Mouse (Mus musculus) layer of hippocampus, adult 11-12 months (tissue): ENCODE measurements around the gene Tmbim6.

Experiments
- DNase-seq: peaks from one replicate; pipeline ENCODE4 v3.0.0; 2022; ENCODE audit warnings: low spot score

Tmbim6 gene

DNA sequence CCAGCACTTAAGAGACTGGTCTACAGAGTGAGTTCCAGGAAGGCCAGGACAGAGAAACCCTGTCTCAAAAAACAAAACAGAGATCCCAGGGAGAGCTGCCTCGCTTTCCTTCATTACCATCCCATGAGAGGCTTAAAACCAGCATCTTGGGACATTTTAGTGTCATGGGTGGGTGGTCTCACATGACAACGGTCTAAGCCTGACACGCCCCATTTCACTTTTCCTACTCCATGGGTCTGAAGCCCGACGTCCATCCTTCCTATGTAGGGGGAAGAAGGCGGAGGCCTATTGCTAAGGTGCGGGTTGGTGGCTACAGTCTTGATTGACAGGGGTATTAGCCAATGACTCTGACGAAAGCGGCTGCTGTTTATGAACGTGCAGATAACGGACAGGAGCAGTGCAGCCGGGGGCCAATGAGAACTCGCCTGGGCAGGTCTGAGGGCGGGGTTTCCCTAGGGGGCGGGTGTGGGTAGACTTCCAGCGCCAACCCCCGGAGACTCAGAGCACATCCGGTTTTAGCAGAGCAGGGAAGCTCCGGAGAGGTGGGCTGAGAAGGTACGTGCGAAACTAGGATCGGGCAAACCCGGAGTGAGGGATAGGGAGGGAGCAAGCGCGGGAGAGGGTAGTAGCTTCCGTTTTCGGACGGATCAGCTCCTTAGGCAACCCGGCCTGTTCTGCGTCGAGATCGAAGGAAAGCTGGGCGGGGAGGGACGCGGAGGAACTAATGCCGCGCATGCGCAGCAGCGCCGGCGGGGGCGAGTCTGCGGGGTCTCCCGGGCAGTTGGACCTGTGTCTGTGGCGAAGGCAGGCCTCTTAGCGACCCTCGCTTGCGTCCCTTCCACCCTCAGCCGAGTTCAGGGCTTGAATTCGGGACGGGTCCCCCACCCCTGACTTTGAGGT is at the start of gene Tmbim6:
TSS of gene Tmbim6 (plus strand) at position 397 of the 900 bp plus-strand sequence.
- peak; percentile 100 for DNase-seq

DNA sequence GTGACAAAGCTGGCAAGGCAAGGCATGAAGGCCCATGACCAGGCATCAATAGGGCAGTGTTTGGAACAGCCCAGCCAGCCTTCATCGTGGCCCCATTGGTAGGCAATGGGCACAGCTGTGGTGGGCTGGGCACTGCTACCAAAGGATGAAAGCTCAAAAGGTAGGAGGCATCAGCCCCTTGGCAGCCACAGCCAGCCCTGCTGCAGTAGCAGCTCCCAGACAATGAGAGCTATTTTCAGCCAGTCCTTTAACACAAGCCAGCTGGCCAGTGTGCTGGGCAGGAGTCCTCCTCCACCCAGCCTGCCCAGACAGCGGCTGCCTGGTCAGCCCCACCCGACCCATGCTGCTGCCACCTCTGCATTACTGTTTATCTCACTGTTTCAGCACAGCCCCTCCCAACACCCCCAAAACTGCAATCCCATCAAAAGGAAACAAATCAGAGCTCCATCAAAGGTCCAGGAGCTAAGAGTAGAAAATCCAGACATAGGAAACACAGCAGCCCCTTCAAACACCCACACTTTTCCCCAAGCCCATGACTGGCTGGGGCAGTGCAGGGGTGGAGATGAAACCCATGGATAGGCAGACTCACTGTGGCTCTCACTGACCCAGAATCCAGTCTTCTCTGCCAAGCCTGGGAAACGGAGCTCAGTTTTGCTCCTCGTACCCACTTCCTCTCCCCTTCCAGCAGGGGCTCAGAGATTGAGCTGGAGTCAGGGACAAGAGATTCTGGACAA is 49.1 kb upstream of the Tmbim6 start:
- peak; percentile 73 for DNase-seq

DNA sequence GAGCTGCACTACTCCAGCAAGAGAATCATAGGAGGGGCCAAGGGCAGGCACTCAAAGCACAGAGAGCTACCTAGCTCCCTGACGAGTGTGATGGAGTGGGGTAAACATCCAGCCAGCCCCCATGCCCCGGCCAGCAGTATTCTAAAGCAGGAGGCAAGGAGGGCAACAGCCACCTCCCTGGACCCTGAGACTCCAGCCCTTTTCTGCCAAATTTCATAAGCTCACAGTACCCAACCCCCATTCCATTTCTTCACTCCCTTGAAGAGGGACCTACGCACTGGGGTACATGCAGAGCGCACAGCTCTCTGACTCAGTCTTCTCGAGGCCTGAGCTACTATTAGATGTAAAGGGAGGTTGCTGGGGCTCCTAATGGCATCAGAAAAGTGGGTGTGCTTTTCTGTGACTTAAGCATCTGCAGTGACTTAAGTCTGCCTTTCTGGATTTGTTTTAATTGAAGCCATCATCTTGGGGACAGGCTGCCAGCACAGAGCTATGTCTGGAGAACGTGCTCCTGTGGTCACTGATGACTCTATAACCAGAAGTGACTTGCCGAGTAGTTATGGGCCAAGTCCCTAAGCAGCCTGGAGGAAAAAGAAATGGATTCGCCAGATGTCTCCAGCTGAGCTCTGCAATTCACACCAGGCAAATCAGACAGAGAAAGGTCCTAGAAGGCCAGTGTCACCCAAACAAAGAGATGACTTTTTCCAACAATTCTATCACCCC is 48.4 kb upstream of the Tmbim6 start:
- no peak for DNase-seq

DNA sequence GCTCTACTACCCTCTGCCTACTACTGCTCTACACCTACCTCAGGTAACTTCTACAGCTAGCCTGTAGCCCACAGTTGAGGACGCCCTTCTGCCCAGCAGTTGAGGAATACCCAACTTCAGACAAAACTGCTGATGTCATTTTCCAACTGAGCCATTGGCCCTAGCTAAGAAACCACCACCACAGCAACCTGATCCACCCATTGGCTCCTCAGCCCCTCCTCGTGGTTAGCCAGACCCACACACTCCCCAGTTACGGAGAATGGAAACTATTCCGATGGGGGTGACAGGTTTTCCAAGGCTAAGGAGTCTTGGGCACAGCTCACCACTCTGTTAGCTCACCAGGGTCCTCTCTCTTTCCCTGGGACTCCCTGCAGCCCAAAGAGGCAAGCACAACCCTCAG is 47.7 kb upstream of the Tmbim6 start:
- no peak for DNase-seq

DNA sequence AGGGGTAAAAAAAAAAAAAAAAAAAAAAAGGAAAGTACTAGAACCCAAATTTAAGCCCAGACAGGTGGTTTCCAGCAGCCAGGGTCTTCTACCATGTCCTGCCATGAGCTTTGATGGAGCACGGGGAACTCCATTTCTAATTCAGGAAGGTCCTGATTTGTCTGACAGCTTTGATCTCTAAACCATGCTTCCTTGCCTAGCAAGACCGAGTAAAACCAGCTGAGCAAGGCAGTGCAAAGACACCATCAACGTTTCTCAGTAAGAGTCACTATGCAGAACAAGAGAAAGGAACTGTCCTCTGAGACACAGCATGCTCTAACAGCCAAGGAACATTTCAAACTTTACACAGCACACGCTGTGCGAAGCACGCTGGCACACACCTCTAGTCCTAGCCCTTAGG is 41.1 kb upstream of the Tmbim6 start:
- DNase-seq, result no peak

DNA sequence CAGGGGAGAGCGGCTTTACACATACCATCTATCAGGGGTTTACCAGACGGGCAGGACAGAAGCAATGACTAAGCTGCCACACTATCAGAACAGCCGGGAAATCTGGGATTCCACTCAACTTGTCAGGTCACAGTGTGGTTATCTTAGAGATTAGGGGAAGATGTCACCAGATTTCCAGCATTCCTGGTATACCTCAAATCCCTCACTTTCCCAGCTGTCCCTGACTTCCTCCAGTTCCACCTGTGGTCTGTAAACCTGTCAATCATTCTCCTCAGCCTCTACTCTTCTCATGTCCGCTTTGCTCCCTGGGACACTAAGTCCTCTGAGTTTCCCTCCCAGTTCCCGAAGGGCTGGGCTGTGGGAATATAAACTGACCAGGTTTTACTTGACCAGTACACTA is 40.4 kb upstream of the Tmbim6 start:
- no peak for DNase-seq

DNA sequence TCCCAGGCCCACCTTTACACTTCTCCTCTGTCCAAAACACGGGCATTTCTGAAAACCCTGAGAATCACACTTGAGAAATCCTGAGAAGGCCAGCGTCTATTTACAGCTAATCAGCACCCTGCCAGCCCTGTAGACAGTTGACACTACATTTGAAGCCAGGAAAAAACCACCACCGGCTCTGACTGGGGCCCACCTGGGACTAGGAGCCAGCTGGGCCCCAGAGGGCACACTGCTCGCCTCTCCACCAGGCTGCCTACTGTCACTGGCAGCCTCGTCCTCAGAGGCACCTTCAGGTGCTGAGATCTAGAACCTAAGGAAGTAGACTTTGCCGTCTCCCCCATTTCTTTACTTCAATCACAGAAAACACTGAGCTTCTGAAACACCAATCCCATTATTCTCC is 37.0 kb upstream of the Tmbim6 start:
- DNase-seq, result no peak

DNA sequence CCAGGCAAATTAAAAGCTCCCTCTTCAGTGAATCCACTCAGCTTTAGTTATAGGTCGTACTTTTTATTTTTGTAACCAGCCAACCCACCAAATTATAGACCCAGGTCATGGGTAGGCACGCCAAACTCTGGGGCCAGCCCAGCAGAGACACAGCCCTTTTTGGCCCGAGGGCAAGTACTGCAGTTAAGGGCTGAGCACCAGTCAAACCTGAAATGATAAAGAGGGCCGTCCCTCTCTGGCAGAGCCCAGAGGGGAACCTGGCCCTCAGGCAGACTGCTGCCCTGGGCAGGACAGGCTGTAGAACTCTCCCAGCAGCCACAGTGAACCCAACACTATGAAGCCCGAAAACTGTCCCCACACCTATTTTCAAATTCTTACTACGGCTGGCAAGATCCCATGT is 36.2 kb upstream of the Tmbim6 start:
- no peak for DNase-seq

DNA sequence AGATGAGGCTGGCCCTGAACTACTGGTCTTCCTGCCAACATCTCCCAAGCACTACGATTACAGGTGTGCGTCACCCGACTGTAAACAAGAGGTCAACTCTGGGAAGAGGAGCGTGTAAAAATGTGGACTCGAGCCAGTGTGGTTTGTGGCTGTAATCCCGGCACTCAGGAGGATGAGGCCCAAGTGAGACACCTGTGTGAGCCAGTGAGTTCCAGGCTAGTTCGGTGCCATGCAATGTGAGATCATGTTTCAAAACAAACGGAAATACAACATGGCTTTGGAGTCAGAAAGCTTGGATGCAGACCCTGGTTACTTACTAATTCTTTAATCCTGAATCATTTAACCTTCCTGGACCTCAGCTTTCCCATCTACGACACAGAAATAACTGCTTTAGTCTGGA is 33.7 kb upstream of the Tmbim6 start:
- DNase-seq, result no peak

DNA sequence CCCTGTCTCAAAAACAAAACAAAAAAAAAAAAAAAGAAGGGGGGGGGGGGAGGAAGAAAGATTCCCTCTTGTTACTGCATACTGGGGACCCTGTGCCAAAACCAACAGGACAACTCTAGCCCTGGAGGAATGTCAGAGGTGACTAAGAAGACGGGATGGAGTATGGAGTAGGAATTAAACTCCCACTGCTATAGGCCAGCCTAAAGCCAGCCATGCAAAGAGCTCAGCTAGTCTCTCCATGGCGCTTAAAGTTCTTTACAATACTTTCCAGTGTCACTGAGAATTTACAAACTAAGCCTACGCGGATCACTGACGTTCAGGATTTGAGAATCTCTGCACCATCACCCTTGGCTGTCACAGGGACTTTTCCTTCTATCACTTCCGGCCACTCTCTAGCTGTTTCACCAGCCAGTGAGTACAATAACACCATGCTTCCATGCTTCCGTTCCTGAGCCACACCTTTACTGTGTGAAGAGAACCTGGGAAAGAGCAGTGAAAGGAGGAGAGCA is 28.6 kb upstream of the Tmbim6 start:
- no peak for DNase-seq

DNA sequence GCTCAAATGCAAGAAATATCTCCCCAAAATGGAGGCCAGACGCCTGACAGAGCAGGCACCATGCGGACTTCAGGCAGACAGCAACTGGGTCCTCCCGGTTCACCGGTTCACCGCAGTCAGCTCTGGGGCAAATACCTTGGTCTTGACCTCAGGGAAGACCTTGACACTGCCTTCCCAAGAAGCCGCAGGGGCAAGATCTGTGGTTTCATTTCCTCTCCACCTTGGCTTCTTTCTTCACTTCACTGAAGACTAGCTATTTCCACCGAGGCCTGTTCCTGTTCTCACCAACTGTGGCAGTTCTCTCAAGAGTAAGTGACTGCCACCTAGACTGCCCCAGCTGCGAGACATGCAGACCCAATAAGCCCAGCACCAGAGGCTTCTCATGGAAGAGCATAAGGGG is 27.8 kb upstream of the Tmbim6 start:
- DNase-seq, result no peak

DNA sequence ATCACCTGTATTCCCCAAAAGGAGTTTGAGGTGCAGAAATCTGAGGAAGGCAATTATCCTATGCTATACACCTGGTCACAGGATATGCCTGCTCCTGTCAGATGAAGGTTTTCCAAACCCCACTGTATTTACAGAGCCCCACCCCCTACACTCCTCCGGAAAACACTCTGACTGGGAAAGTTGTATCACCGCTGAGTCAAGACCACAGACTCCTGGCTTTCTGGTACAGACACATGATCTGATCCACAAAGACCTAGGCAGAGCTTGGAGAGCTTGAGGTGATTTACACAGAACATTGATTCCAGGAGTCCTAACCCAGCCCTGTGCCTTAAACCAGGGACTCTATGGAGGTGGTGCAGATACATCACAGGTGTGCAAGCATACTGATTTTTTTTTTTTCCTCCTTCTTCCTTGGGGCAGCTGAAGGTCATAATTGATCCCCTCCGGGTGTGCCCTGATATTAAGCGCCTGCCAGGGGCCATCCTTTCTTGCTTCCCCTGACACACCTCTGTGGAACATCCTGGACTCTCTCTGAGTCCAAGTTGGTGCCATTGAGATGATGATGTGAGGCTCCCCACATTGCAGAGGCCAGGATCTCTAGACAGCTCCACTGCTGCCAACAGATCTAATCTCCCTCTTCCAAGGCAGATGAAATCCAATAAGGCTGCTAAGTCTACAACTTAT is 24.0 kb upstream of the Tmbim6 start:
- no peak for DNase-seq

DNA sequence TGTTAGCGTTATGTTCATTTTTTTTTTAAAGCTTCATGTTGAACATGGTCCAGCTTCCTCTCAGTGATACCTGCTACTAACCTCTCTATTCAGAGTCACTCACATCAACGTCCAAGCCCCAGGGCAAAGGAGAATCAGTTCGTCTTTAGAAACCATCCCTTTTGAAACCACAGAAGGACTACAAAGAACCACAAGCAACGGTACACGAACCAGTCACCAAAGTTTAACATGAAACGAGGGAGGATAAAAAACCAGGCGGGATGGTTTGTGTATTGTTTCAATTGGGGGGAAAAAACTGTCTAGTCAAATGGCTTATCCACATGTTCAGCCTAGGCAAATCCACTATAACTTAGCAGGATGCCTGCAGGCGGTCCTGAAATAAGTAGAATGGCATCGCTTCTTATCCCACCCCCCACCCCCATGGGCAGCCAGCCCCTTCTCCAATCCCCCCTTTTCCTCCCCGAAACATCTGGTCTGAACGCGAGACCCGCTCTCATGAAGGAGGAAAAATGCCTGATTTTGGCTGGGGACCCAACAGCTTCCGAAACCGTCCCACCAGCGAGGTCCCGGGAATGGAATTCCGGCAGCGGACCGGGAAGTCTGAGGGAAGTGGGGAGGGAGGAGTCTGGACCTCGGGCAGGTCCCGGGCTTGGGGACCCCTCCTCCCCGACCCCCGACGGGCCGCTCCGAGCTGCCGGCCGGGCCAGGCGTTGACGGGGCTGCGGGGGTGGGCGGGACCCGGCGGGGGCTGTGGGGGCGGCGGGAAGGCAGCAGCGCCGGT is 23.1 kb upstream of the Tmbim6 start:
- DNase-seq, result no peak

DNA sequence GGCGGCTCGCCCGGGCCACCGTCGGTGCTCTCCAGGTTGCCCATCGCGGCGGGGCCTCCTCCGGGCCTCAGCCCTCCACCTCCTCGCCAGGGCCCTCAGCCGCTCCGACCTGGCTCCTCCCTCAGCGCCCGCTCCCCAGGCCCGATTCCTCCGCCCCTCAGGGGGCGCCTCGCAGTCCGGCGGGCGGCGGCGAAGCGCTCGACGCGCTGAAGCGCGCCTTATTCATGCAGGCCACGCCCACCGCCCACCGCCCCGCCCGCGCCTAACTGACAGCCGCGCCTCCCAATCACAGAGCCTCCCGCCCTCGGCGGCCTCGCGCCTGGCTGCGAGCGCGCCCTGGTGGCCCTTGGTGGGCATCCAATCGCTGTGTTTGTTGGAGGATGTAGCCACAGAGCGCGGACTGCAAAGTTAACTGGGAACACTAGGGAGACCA is 22.4 kb upstream of the Tmbim6 start, which contains the start of gene Fmnl3:
TSS of gene Fmnl3 (minus strand) at position 224 of the 433 bp plus-strand sequence.
- DNase-seq, result peak; percentile 96

DNA sequence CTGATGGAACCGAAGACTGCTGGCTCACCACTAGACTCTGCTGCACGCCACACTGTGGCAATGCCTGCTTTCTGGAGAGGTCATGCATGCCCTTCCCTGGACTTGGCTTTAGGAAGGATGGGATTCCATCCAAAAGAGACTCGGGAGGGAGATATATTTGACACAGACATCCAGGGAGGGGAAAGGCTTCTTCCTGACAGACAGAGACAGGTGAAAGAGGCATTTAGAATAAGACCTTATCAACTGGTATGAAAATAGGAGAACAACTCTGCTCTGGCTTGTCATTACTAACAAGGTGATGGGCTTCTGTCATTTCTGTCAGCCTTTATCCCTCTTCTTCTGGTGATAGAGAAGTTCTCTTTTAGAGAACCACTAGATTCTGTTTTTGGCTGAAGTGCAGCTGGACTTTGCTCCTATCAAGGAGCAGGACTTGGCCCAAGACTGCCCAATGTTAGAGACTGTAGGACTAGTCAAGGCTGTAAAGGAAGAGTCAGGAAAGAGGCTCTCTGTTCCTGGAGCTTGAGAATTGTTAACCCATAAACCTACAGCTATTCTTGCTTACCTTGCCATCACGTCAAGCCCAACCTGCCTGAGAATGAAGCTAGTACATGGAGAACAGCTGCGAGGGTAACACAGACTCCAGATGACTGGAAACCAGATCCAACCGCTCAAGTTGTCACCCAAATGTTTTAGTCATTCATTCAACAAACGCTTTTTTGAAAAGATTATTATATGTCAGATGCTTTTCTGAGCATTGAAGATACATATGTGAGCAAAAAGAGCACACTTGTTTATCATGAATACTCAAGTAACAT is 20.9 kb upstream of the Tmbim6 start:
- DNase-seq, result no peak

DNA sequence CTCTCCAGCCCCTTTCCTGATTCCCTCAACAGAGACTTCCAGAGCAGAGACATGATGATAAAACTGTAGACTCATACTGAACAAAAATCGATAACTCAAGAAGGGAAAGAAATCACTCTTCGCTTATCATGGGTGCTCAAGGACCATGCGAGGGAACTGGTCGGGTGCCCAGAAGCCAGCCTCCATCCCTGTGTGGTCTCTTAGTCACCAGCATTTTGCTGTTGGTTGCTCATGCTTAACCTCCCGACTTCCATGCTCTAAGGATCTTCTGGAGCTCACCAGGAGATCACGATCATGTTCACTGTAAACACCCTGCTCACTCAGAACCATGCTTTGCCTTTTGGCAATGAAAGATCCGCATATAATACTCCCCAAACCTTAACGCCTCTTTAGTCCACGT is 19.9 kb upstream of the Tmbim6 start:
- DNase-seq, result no peak

DNA sequence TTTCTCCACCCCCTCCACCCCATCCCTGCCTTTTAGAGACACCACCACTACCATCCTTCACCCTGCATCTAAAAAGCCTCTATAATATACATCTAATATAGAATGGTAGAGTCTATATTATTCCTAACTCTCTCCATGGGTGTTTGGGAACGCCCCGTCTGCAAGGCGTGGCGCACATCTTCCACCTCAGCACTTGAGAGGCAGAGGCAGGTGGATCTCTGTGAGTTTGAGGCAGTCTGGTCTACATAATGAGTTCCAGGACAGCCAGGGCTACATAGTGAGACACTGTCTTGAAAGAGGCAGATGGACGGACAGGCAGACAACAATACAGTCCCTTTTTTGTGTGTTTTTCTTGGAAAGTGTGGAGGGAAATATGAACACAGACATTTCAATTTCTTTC is 17.6 kb upstream of the Tmbim6 start:
- no peak for DNase-seq

DNA sequence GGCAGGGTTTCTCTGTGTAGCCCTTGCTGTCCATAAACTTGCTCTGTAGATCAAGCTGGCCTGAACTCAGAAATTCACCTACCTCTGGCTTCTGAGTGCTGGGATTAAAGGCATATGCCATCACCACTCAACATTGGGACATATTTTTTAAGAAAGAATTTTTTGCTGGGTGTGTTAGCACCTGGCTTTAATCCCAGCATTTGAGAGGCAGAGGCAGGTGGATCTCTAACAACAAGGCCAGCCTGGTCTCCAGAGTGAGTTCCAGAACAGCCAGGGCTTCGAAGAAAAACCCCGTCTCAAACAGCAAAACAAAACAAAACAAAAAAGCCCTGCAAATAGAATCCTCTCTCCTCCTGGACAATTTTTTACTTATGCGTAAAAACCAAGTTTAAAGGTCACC is 17.1 kb upstream of the Tmbim6 start:
- DNase-seq, result no peak

DNA sequence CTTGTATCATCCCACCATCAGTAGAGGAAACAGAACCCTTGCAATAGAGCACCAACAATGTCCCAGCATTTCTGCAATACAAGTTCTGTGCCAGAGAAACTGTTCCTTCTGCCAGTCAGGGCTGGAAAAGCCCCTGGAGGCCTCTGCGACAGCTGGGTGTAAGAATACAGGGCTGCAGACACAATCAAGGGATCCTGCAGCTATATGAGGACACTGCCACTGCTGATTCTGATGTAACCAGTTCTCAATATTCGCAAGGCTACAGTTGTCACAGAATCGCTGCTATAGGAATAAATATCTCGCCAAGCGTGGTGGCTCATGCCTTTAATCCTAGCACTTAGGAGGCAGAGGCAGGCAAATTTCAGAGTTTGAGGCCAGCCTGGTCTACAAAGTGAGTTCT is 16.4 kb upstream of the Tmbim6 start:
- DNase-seq, result no peak

DNA sequence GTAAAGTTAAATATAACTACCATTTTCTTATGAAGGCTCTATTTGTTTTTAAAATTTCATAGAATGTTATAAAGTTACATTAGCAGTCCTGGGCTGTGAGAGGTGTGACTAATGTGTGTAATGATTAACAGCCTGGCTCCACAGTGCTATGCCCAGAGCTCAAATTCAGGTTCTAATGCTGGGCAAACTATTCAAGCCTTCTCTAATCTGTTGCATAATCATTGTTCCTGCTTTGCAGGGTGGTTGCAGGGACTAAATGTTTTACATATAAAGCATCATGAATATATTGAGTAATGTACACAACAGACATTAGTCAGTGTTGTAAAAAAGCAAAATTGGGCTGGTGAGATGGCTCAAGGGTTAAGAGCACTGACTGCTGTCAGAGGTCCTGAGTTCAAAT is 9.8 kb upstream of the Tmbim6 start:
- DNase-seq, result no peak
